Mouse (Mus musculus): Measurements from ENCODE around the gene Btg2.
A peak's percentile ranks its signal among the peaks of the same experiment; 100 is the strongest.

Btg2 gene

GRCm38 (mm10) chr1:134077389-134078060 lies 1.4 kb downstream of the Btg2 start:
- peak; percentile 59 for DNase-seq (ENCODE audit: low spot score)

- DNase-seq (ENCODE audit: low spot score): no peak
These were observed 2.1 kb downstream of the Btg2 start for GRCm38 (mm10) chr1:134076789-134077188.

- DNase-seq (ENCODE audit: low spot score): no peak
These were observed 3.4 kb downstream of the Btg2 start for GRCm38 (mm10) chr1:134075532-134075931.

- peak; percentile 61 for DNase-seq (ENCODE audit: low spot score)
These were observed 4.3 kb downstream of the Btg2 start for GRCm38 (mm10) chr1:134074606-134075005.

GRCm38 (mm10) chr1:134074184-134074583 lies 4.7 kb downstream of the Btg2 start:
- DNase-seq (ENCODE audit: low spot score): peak; percentile 54

- no peak for DNase-seq (ENCODE audit: low spot score)
These were observed 5.3 kb downstream of the Btg2 start for GRCm38 (mm10) chr1:134073658-134074057.

- no peak for DNase-seq (ENCODE audit: low spot score)
These were observed 5.8 kb downstream of the Btg2 start for GRCm38 (mm10) chr1:134073061-134073564.

GRCm38 (mm10) chr1:134071411-134072018 lies 7.4 kb downstream of the Btg2 start:
- peak; percentile 76 for DNase-seq (ENCODE audit: low spot score)

- no peak for DNase-seq (ENCODE audit: low spot score)
These were observed 8.7 kb downstream of the Btg2 start for GRCm38 (mm10) chr1:134070099-134070669.

- no peak for DNase-seq (ENCODE audit: low spot score)
These were observed 11.7 kb downstream of the Btg2 start for GRCm38 (mm10) chr1:134067143-134067619.

- no peak for DNase-seq (ENCODE audit: low spot score)
These were observed 12.4 kb downstream of the Btg2 start for GRCm38 (mm10) chr1:134066554-134066953.

- DNase-seq (ENCODE audit: low spot score): peak; percentile 95
These were observed 13.6 kb downstream of the Btg2 start for GRCm38 (mm10) chr1:134065241-134065809.

- no peak for DNase-seq (ENCODE audit: low spot score)
These were observed 14.6 kb downstream of the Btg2 start for GRCm38 (mm10) chr1:134064296-134064831.

- no peak for DNase-seq (ENCODE audit: low spot score)
These were observed 15.2 kb downstream of the Btg2 start for GRCm38 (mm10) chr1:134063773-134064125.

GRCm38 (mm10) chr1:134063086-134063772 lies 15.7 kb downstream of the Btg2 start:
- peak; percentile 89 for DNase-seq (ENCODE audit: low spot score)

GRCm38 (mm10) chr1:134062411-134063085 lies 16.4 kb downstream of the Btg2 start:
- DNase-seq (ENCODE audit: low spot score): no peak

- no peak for DNase-seq (ENCODE audit: low spot score)
These were observed 17.0 kb downstream of the Btg2 start for GRCm38 (mm10) chr1:134061915-134062314.

GRCm38 (mm10) chr1:134060849-134061569 lies 17.9 kb downstream of the Btg2 start:
- no peak for DNase-seq (ENCODE audit: low spot score)

GRCm38 (mm10) chr1:134059739-134060695 lies 18.9 kb downstream of the Btg2 start:
- DNase-seq (ENCODE audit: low spot score): no peak
